Mouse (Mus musculus): ENCODE results near the gene Ranbp6.

Gene Ranbp6

GRCm38 (mm10) chr19:29812581-29813460 lies at the start of gene Ranbp6:
TSS of gene Ranbp6 (minus strand) at chr19:29812974.
- DNase-seq, result peak; percentile 92

- DNase-seq, result no peak
Observed at GRCm38 (mm10) chr19:29860816-29861215, 48.0 kb upstream of the Ranbp6 start.

GRCm38 (mm10) chr19:29857267-29857666 lies 44.5 kb upstream of the Ranbp6 start:
- no peak for DNase-seq

- DNase-seq, result no peak
Observed at GRCm38 (mm10) chr19:29853711-29854110, 40.9 kb upstream of the Ranbp6 start.

- no peak for DNase-seq
Observed at GRCm38 (mm10) chr19:29851036-29851690, 38.4 kb upstream of the Ranbp6 start.

- no peak for DNase-seq
Observed at GRCm38 (mm10) chr19:29849924-29850551, 37.3 kb upstream of the Ranbp6 start.

- no peak for DNase-seq
Observed at GRCm38 (mm10) chr19:29844036-29844661, 31.4 kb upstream of the Ranbp6 start.

GRCm38 (mm10) chr19:29843641-29844035 lies 30.9 kb upstream of the Ranbp6 start:
- no peak for DNase-seq

- DNase-seq, result no peak
Observed at GRCm38 (mm10) chr19:29842973-29843372, 30.2 kb upstream of the Ranbp6 start.

- no peak for DNase-seq
Observed at GRCm38 (mm10) chr19:29840642-29841041, 27.9 kb upstream of the Ranbp6 start.

- no peak for DNase-seq
Observed at GRCm38 (mm10) chr19:29838636-29839135, 25.9 kb upstream of the Ranbp6 start.

- DNase-seq, result no peak
Observed at GRCm38 (mm10) chr19:29838171-29838570, 25.4 kb upstream of the Ranbp6 start.

GRCm38 (mm10) chr19:29835364-29836034 lies 22.7 kb upstream of the Ranbp6 start:
- DNase-seq, result no peak

- no peak for DNase-seq
Observed at GRCm38 (mm10) chr19:29830911-29831310, 18.1 kb upstream of the Ranbp6 start.

GRCm38 (mm10) chr19:29828558-29828957 lies 15.8 kb upstream of the Ranbp6 start:
- no peak for DNase-seq

- peak; percentile 39 for DNase-seq
Observed at GRCm38 (mm10) chr19:29826686-29827085, 13.9 kb upstream of the Ranbp6 start.

- DNase-seq, result no peak
Observed at GRCm38 (mm10) chr19:29825003-29825402, 12.2 kb upstream of the Ranbp6 start.

- peak; percentile 77 for DNase-seq
Observed at GRCm38 (mm10) chr19:29824034-29824700, 11.4 kb upstream of the Ranbp6 start.

GRCm38 (mm10) chr19:29823456-29824010 lies 10.8 kb upstream of the Ranbp6 start:
- no peak for DNase-seq

GRCm38 (mm10) chr19:29820966-29821365 lies 8.2 kb upstream of the Ranbp6 start:
- no peak for DNase-seq

- DNase-seq, result no peak
Observed at GRCm38 (mm10) chr19:29810022-29810421, 2.8 kb downstream of the Ranbp6 start.

All from kidney, adult 18-20 months (tissue).